Mouse (Mus musculus) cerebellum, postnatal 36 days (tissue): ENCODE measurements around the gene Stap1.

Source experiments
- DNase-seq, 2 experiments: peaks; one replicate each; pipeline ENCODE4 v3.0.0; 2021 to 2022; ENCODE audit warnings: mixed read lengths in 2 of 2

Gene Stap1

DNA sequence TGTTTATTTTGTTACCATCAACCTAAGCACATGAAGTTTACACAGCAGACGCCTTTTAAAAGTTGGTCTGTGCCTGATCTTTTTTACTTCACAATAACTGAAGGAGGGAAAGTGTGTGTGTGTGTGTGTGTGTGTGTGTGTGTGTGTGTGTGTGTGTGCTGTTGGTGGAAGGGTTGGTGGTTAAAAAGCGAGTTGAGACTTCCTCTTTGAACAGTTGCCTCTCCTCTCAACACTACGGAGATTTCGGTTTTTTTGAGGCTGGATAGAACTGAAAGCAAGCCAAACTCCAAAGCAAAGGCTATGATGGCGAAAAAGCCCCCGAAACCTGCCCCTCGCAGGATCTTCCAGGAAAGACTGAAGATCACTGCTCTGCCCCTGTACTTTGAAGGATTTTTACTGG is at the start of gene Stap1:
TSS of gene Stap1 (plus strand) at position 209 of the 400 bp plus-strand sequence.
- no peak for DNase-seq

DNA sequence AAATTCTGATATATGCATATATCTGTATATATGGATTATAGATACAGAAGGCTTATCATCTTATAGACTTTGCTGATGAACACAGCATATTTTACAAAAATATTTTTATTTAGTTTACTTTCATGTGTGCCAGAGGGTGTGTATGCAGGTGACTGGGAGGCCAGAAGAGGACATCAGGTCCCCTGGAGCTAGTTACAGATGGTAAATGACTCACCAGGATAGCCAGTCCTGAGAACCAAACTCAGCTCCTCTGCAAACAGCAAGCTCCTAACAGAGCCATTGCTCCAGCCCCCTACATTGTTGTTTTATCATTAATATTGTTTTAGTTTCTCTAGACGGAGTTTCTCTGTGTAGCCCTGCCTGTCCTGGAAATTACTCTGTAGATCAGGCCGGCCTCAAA is 41.7 kb upstream of the Stap1 start:
- DNase-seq: peak in 1 of 2 experiments; percentile 29

DNA sequence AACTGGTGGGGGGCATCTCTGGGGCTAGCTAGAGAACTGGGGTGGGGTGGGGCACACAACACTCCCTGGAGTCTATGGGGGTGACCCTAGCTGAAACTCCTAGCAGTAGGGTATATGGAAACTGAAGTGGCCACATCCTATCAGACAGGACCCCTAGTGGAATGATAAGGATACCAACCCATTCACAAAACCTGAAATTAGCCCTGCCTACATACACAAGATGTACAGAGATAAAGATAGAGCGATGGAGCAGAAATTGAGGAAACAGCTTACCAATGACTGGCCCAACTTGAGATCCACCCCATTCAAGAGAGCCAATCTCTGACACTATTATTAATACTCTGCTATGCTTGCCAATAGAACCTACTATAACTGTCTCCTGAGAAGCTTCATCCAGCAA is 8.0 kb upstream of the Stap1 start:
- no peak for DNase-seq

DNA sequence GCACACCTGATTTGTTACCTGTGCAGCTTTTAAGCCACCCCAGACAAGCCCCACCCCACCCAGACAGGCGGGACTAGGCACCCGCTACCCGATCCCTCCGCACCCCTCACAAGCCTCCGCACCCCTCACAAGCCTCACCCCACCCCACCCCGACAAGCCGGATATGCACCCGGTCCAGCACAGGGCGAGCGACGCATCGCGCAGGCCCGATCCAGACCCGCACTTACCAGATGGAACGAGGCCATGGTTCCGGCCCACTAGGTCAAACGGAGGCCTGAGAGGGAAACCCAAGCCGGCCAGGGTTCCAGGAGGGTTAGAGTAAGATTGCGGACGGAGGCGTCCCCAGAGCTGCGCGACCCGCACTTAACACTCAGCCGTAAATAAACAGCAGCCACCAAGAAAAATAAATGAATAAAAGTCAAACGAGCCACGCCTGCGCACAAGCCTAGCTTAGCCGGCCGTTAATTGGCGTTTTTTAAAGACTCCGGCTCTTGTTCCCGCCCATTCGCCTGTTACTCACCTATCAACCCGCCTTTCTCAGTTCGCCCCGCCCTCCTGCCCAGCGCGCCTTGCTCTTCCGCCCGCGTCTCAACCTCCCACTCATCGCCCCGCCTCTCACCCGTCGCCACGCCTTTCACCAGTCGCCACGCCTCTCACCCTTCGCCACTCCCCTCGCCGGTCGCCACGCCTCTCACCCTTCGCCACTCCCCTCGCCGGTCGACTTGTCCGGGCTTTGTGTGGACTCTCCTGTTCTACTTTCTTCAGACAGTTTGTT is 6.3 kb upstream of the Stap1 start, which contains the start of gene Cenpc1:
TSS of gene Cenpc1 (minus strand) at position 483 of the 775 bp plus-strand sequence.
- peak; percentile 90 to 94 for DNase-seq

DNA sequence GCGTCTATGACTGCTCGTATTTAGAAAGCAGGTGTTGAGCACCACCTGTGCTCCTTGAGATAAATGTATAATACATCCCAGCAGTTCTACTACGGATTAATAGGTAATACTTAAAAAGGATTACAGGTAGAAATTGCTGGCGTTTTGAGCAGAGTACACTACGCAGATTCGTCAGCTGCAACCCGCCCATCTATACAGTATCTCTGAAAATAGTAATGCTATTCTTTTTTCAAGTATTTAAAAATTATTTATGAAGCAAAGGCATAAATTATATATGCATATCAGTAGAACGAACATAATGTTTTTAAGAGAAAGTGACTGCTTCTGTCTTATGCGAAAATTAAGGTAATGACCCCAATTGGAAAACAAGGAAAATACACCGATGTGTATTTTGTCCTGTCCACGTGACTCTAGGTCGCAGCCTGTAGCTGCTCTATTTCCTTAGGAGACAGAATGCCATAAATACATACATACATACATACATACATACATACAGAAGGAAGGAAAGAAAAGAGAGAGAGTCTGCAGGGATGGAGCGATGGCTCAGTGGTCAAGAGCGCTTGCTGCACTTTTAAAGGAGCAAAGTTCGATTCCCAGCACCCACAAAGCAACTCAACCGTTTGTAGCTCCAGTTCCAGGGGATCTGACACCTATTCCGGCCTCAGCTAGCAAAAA is 5.5 kb upstream of the Stap1 start:
- DNase-seq: no peak

DNA sequence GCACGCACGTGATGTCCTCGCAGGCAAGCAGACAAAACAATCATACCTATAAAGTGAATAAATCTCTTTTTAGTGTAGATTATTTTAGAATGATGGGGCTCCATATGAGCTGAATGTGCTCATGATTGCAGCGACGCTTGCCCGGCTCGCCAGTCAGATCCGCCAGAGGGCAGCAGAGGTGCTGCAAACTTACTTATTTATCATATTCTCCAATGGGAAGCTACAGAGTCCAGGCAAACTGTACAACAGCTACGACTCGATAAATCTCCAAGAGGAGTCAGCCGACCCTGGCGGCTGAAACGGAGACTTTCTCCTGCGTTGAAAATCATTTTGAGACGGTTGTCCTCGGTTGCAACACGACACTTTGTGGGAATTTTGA is 5.0 kb upstream of the Stap1 start:
- peak; percentile 81 to 83 for DNase-seq

DNA sequence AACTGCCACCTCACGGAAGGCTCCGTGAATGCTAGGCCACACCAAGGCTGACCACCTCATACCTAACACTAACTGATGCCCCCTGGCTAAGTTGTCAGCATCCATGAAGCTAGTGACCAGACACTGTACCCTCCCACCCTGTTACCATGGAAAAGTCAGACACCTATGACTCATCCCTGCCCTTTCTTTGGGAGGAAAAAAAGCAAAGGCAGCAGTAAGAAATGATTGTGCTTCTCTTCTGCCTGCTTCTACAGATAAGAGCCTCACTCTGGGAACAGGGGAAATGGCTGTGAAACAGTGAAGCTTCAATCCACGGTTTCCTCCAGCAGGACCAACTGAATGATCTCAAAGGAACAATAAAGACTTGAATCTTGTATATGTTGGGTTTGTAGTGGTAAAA is 3.1 kb upstream of the Stap1 start:
- no peak for DNase-seq

DNA sequence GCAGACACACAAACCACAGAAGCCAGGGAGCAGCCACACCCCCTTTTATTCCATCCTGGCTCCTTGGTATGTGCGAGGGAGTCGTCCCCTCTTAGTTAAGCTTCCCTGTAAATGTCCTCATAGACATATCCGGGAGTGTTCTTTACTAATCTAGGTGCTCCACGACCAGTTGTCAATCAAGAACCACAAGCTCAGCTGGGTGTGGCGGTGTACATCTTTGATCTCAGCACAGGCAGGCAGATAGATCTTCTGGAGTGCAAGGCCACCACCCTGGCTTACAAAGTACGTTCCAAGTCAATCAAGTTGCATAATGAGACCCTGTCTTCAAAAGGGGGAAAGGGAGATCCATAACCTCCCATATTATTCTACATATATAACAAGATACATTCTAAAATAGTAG is 2.4 kb upstream of the Stap1 start:
- no peak for DNase-seq

DNA sequence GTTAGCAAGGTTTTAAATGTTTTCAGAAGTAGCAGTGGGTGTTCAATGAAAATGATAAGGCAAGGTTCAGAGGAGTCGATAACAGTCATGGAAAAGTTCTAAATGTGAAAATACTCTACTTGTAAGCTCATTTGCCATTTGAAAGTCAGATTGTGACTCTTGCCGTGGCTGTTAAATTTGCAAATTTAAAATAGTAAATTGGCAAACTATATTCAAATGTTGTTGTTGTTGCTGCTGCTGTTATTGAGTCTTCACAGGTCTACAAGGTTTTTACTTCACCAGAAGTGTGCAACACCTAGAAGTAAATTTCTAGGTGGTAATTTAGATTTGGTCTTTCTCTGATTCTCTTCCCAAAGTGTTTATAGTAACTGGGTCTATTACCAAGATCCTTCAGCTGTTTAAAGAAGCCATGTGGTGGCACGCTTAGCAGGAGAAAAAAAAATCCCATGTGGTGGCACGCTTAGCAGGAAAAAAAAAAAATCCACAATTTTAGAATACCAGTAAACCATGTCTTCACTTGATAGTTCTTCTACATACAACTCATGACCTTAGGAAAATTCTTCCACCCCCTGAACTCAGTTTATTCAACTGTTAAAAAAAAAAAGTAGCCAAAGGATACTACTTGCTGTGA is 1.3 kb downstream of the Stap1 start:
- DNase-seq: no peak

DNA sequence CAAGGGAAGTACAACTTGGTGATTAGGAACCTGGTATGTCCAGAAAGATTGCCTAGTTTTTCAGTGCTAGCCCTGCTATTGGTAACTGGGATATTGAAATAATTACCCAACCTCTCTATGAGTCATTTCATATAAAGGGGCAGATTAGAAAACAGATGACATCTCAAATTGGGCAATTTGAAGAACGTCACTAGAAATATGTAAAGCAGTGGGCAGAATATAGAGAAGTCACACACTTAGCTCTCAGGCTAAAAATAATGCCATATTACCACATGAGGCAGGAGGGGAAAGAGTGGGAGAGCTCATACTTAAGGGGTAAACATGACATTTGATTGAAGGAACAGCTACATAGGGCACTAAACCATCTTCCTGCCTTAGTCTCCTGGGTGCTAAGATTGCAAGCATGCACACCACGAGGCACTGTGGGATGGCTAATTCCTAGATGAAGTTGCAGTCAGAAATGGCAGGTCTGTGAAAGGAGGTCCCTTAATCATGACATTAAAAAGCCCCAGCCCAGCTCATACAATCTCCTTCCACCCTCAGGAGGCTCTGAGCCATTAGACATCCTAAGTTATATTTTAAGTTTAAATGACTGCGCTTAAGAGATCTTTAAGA is 7.3 kb downstream of the Stap1 start:
- no peak for DNase-seq

DNA sequence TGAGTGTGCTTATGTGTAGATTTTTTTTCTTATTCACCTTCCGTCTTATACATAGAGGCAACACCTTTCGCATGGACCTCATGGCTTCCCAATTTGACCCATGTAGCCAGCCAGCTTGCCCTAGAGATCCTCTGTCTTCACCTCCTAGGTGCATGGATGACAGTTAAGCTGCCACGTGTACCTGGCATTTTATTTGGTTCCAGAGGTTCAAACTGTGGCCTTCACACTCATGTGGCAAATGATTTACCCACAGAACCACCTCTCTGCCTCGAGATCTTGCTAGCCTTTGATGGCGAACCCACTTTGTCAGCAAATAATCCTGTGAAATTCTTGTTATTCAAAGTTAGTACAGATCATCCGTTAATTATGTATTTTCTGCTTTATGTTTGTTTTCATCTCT is 12.4 kb downstream of the Stap1 start:
- no peak for DNase-seq

DNA sequence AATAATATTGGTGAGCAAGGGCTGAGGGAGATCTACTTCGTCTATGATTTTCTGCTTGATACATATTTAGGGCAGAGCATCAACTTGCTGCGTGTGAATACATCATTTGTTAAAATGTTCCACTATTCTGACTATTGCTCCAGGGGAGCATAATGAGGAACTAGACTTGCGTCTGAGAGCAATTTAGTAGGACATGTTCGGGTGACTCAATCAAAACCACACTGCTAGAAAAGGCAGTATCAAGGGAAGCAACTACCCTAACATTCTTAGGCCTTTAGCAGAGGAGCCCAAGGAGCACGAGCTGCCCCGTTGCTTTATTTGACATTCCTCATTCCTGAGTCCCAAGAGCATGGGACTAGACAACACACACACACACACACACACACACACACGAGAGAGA is 13.4 kb downstream of the Stap1 start:
- DNase-seq: no peak

DNA sequence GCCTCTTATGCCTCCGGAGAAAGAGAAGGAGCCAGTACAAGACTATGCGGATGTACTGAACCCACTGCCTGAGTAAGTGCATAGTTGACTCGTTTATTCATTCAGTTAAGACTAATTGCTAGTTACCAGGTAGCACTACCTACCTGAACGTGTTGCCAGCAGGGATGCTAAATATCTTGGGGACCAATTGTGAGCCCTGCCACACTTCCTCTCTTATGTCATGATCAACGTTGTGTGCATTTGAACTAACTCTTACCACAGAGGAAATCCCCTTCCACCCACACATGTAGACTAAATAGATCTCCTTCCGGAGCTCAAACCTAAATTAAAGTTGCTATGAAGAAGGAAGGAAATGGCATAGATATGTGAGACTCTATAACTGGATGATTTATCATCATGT is 15.2 kb downstream of the Stap1 start:
- DNase-seq: no peak

DNA sequence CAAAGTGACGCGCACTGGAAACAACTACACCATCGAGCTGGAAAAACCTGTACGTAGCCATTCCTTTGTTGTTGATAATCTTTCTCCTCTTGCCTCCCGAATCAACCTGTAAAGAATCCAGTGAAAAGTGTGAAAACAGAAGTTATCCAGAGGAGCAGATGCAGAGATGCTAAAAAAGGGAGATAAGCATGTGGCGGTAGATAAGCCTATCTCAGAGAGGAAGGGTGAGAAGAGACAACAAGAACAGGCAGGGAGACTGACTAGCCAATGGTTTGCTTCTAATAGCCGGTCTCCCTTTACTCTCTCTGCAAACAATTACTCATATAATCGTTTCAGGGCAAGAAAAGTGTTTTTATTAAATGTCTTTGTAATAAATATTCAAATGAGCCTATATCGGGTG is 23.2 kb downstream of the Stap1 start:
- no peak for DNase-seq

DNA sequence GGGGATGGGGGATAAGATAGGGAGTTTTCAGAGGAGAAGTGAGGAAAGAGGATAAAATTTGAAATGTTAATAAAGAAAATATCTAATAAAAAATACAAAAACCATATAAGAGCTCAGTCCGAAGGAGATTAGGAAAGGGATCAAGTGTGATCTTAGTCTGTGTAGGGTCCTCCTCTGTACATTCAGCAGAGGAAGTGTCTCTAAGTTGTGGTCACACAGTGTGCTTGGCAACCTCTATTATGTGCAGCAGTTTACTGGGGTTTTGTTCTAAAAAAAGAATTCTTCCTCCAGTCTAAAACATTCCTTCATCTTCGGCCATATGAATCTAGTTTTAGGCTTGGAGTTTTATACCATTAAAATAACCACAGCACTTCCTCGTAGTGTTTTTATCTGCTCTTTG is 27.4 kb downstream of the Stap1 start:
- DNase-seq: no peak

DNA sequence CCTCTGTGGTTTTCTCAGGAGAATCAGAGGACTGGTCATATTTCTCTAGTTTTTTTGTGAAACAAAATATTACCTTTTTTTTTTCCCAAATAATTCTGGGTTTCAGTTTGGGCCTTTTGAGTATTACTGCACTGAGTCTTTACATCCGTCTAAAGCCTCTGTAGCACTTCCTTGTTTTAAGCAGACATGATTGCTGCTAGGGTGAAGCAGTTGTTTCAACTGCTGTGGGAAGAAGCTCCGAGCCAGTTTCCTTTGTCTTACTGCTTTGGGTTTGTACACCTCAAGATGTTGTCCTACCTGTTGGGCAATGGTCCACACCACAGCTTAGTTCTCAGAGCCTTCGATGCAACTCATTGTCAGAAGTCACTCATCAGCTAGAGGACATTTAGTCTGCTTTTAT is 29.1 kb downstream of the Stap1 start:
- DNase-seq: no peak

DNA sequence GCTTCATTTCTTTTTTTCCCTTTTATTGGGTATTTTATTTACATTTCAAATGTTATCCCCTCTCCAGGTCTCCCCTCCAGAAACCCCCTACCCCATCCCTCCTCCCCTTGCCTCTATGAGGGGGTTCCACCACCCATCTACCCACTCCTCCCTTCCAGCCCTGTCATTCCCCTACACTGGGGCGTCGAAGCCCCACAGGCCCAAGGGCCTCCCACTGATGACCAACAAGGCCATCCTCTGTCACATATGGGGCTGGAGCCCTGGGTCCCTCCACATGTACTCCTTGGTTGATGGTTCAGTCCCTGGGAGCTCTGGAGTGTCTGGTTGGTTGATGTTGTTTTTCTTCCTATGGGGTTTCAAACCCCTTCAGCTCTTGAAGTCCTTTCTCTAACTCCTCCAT is 30.6 kb downstream of the Stap1 start:
- DNase-seq: no peak

DNA sequence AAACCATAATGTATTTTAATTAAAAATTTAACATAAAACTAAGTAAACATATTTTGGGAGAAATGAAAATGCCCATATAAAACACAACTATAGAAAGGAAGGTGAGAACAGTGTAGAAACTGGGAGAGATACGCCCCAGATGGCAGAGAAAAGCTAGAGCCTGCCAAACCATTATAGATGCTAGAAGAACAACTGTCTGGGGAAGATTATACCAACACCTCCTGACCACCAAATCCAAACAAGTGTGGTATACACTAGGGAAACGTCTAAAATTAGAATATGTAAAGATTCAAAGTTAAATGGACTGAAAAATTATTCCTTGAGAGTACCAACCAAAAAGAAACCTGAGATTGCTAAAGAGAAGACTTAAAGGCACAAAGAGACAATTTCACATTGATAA is 35.1 kb downstream of the Stap1 start:
- DNase-seq: no peak

DNA sequence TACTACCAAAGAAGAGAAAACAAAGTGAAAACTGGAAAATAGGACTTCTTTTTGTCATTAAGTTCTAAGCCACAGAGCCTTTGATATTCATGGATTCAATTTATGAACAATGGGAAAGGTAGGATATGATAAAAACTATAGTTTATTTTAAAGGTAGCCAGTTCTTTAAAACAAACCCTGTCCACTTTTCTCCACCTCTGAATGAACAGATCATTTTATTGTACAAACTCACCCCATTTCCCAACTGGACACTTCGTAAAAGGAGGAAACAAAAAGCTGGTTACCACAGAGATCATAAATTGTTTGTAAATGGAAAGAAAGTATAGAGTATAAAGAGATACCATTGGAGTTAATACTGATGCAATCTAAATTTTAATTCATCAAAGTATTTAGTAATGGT is 39.5 kb downstream of the Stap1 start:
- no peak for DNase-seq

DNA sequence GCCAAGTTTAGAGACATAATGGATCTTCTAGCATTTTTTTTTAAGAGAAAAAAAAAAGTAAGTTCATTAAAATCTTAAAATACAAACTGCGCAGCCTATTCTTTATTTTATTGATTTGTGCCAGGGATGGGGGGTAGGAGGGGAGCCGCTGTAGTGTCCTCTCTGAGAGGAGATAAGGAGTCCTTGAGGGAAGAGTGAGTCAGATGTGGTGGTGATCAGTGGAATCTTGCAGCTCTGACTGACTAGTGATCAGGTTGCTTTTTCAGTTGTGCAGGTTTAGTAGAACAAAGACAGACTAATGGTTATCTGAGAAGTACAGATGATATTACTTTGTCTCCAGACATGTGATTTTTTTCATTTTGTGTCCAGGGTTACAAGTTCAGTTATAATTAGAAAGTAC is 41.5 kb downstream of the Stap1 start:
- no peak for DNase-seq

DNA sequence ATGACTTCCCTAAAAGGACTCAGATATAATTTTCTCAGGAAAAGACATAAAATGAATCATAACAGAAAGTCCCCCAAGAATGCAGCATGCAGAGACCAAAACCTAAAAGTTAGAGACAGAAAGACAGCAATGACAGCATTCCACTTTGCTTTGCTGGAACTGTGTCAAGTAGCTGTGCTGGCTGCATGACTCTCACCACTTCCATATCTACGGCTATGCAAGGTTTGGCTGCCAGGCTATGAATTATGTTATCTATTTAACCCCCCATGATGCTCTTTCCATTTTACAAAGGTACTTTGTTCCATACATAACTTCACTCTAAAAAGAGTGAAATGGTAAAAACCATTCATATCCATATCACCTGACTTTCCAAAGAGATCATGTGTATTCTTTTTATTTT is 42.5 kb downstream of the Stap1 start:
- no peak for DNase-seq

DNA sequence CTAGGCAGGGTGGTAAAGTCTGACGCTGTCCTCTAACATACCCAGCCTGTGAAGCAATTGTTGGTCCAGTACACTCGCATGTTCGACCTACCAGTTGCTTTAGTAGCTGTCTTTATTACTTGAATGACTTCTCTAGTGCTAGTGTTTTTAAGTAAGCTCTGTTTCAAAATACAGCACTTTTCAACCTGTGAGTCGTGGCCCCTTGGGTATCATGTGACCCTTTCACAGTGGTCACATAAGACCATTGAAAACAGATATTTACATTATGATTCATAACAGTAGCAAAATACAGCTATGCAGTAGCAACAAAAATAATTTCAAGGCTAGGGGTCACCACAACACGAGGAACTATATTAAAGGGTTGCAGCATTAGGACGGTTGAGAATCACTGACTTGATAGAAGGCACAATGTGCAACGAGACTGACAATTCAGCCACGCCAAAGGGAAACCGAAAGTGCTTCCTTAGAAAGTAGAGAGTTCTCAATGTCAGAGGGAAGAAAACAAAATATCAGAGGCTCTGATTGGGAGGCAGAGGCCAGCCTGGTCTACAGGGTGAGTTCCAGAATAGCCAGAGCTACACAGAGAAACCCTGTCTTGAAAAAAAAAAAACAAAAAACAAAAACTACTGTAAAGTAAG is 47.0 kb downstream of the Stap1 start:
- DNase-seq: no peak

DNA sequence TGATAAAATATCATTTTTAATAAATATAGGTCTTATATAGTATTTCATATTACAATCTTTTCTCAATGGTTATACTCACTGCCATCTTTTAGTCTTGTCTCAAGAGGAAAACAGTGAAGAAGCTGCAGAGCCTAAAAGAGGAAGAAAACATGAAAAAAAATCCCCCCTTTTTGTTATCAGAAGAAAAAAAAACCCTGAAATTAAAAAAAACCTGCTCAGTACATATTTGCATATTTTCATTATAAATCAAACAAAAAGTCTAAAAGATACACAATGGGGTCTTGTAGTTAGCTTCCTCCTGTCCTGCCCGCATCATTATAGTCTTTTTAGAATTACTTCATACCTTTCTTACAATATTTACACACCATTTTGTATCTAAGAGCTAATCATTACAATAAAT is 57.2 kb downstream of the Stap1 start:
- no peak for DNase-seq
